ENCODE assay signal across 10 mouse cellular contexts in the genomic region with DNA sequence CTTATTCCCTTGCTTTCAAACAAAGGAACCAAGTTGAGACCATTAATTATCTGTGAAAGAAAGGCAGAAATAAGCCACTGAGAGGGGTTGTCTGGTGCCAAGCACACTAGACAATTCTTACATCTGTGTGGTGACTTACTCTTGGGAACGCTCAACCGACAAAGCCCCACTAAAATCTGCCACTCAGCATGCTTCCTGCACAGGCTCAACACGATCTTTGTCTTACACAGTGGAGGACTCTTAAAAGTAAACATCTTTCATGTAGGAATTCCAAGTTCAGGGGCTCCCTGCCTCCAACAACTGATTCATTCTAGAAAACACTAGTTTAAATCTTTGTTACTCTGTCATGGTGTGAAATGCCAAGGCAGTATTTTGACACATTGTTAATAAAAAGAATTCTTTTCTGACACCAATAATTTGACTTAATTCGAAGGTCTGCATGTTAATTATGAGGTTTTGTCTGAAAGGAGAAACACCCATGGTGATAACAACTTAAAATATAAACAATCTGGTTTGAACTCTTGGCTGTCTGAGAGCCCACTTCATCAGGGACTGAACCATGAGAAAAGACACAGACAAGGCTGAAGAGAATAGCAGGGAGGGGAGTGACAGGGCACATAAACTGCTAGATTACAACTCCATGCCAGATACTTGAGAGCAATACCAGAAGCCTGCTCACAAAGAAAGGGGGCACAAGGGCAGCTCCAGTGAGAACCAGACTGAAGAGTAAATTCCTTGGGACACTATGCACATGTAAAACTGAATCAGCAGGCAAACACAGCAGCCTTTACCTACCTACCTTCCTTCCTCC. TPM values are rescaled to one million over a fixed set of nuclear protein-coding genes. Genes with fewer than 3 reads are reported as not detected.
DNase-seq lines count a peak whose midpoint lies in the region; ATAC-seq and TF ChIP-seq lines count a peak whose summit lies in the region.
"Had no signal": no experiment of that assay in that cellular context is flagged by ENCODE, and none has a peak within 500 bp of the region (broad histone marks: within the 10 kb centered on the region; RNA-seq: fewer than 3 reads in every experiment).

No protein-coding gene starts in this region.

- DNase-seq in gastrocnemius, adult 2 months: no peak
- DNase-seq in gastrocnemius, postnatal 14 days: no peak
- peak; percentile 18 for DNase-seq in liver, adult 2 months (ENCODE audit: extremely low read depth, low read depth, low spot score)
- DNase-seq in liver: no peak
- DNase-seq in midbrain, postnatal 0 days (ENCODE audit: low spot score): peak; percentile 2
- no peak for DNase-seq in left cerebral cortex, adult 11 months (ENCODE audit: low spot score)
- no peak for DNase-seq in urinary bladder, postnatal 4 days (ENCODE audit: low spot score in 2 of 2)
- DNase-seq: layer of hippocampus, adult 9-11 months; liver, embryonic 13.5 days had no signal

- H3K4me1 ChIP-seq in liver, adult 2 months (ENCODE audit: control insufficient read depth, insufficient read depth, low read length): peaks cover 4% of the 10 kb centered on the region; the same call in 1 of the 2 replicates
- H3K4me1 ChIP-seq in forebrain, embryonic 12.5 days: peaks cover 22% of the 10 kb centered on the region
- H3K4me1 ChIP-seq in midbrain, postnatal 0 days (ENCODE audit: insufficient read depth, low read length): peaks cover 4% of the 10 kb centered on the region; the same call in 1 of the 2 replicates
- H3K4me1 ChIP-seq: liver, embryonic 13.5 days had no signal

- TF ChIP-seq CTCF in gastrocnemius, adult 2 months (IDR thresholded peaks at IDR 0.05): no peak
- no peak for TF ChIP-seq CTCF in liver, adult 2 months (IDR thresholded peaks at IDR 0.05; ENCODE audit: low read depth, low read length)
- TF ChIP-seq CTCF in midbrain, postnatal 0 days (IDR thresholded peaks at IDR 0.05): no peak

- peak overlapping the region; percentile 78 for H3K27ac ChIP-seq in gastrocnemius, adult 2 months
- H3K27ac ChIP-seq in liver, adult 2 months (replicated peaks; ENCODE audit: insufficient read depth, low read depth, low read length): no peak overlapping the region
- H3K27ac ChIP-seq in forebrain, embryonic 12.5 days: no peak overlapping the region
- no peak overlapping the region for H3K27ac ChIP-seq in midbrain, postnatal 0 days (ENCODE audit: low read depth, low read length)
- H3K27ac ChIP-seq: liver, embryonic 13.5 days had no signal

- H3K36me3 ChIP-seq in liver, adult 2 months (ENCODE audit: control insufficient read depth, insufficient read depth, low read length): no peaks in the 10 kb centered on the region
- H3K36me3 ChIP-seq in forebrain, embryonic 12.5 days (replicated peaks): no peaks in the 10 kb centered on the region
- no peaks in the 10 kb centered on the region for H3K36me3 ChIP-seq in midbrain, postnatal 0 days (ENCODE audit: insufficient read depth, low read length)
- H3K36me3 ChIP-seq: liver, embryonic 13.5 days had no signal

- ATAC-seq in forebrain, embryonic 12.5 days (ENCODE audit: low FRiP score): peak; percentile 68
- ATAC-seq in midbrain, postnatal 0 days (ENCODE audit: low FRiP score): no peak

- no peaks in the 10 kb centered on the region for H3K27me3 ChIP-seq in liver, adult 2 months (ENCODE audit: control insufficient read depth, insufficient read depth, low read length)
- peaks cover 18% of the 10 kb centered on the region for H3K27me3 ChIP-seq in forebrain, embryonic 12.5 days
- H3K27me3 ChIP-seq in midbrain, postnatal 0 days (ENCODE audit: insufficient read depth, low read length): no peaks in the 10 kb centered on the region
- H3K27me3 ChIP-seq: liver, embryonic 13.5 days had no signal

- no peak for TF ChIP-seq POLR2A in liver, adult 2 months (IDR thresholded peaks at IDR 0.05; ENCODE audit: extremely low read depth, insufficient read depth, low read length)

- H3K4me3 ChIP-seq in gastrocnemius, adult 2 months: no peak overlapping the region
- H3K4me3 ChIP-seq in liver, adult 2 months (ENCODE audit: insufficient read depth, low read depth, low read length): no peak overlapping the region
- H3K4me3 ChIP-seq in forebrain, embryonic 12.5 days (replicated peaks): no peak overlapping the region
- no peak overlapping the region for H3K4me3 ChIP-seq in midbrain, postnatal 0 days (ENCODE audit: low read depth, low read length)
- H3K4me3 ChIP-seq: liver, embryonic 13.5 days had no signal

- intact Hi-C loops in gastrocnemius, adult 2 months (cut with DNase I): loop anchor here (5.0 kb wide), 1 partner anchor 33 kb away; no protein-coding TSS in a partner anchor
- intact Hi-C loops in gastrocnemius, postnatal 14 days (cut with DNase I; ENCODE audit: low total_unique reads): no loop called here

- no peak overlapping the region for H3K4me2 ChIP-seq in forebrain, embryonic 12.5 days
- no peak overlapping the region for H3K4me2 ChIP-seq in midbrain, postnatal 0 days (ENCODE audit: low read depth, low read length, poor library complexity, severe bottlenecking)
- H3K4me2 ChIP-seq: liver, embryonic 13.5 days had no signal

- no peaks in the 10 kb centered on the region; the same call in 1 of the 2 replicates for H3K79me2 ChIP-seq in liver, adult 2 months (ENCODE audit: control insufficient read depth, insufficient read depth, low read length)

- WGBS in liver, adult 2 months: 57% methylated on average over 4 of the region's 4 CpGs
- 21% methylated on average over 4 of the region's 4 CpGs for WGBS in forebrain, embryonic 12.5 days
- 32% methylated on average over 4 of the region's 4 CpGs for WGBS in midbrain, postnatal 0 days

- H3K9ac ChIP-seq in liver, adult 2 months (ENCODE audit: low read depth, low read length): no peak overlapping the region
- no peak overlapping the region for H3K9ac ChIP-seq in forebrain, embryonic 12.5 days
- no peak overlapping the region for H3K9ac ChIP-seq in midbrain, postnatal 0 days (replicated peaks; ENCODE audit: low read length, poor library complexity, severe bottlenecking)
- H3K9ac ChIP-seq: liver, embryonic 13.5 days had no signal

- H3K9me3 ChIP-seq in forebrain, embryonic 12.5 days: no peaks in the 10 kb centered on the region
- H3K9me3 ChIP-seq in midbrain, postnatal 0 days (ENCODE audit: low read length): no peaks in the 10 kb centered on the region
- H3K9me3 ChIP-seq: liver, embryonic 13.5 days had no signal

RNA-seq across cellular contexts. Expression of a gene that starts 34.3 kb away (rescaled TPM):
- total RNA-seq in gastrocnemius, adult 2 months (2021): 100 to 1,000 TPM; 101 to 123 TPM
- 10 to 100 TPM; 78.0 to 92.4 TPM for total RNA-seq in gastrocnemius, postnatal 14 days (2021)
- 5.7 and 9.0 TPM in 2 replicates for total RNA-seq in liver, adult 2 months (2014; rRNA removed)
- 3.4 and 4.2 TPM in 2 replicates for polyA plus RNA-seq in liver, adult 2 months (2012; rRNA removed)
- polyA plus RNA-seq in forebrain, embryonic 12.5 days (2016; fragmentation: Nextera tagmentation; extraction: Ambion mirVana): 2.8 and 3.2 TPM in 2 replicates
- total RNA-seq in midbrain, postnatal 0 days (2014; rRNA removed): 24.5 and 29.0 TPM in 2 replicates
- polyA plus RNA-seq in midbrain, postnatal 0 days (2015; fragmentation: Nextera tagmentation; extraction: Ambion mirVana): 14.2 and 17.2 TPM in 2 replicates

Comparison
In these comparisons a context has a peak if more than half of its experiments do, and no peak if none do; other contexts are left out.
1. DNase-seq: peak in liver, adult 2 months (single experiment) and midbrain, postnatal 0 days (single experiment); none in gastrocnemius, adult 2 months (single experiment), gastrocnemius, postnatal 14 days (single experiment), liver (single experiment), left cerebral cortex, adult 11 months (single experiment) and urinary bladder, postnatal 4 days (0 of 2).